Mouse (Mus musculus) liver, embryonic 15.5 days (tissue): ENCODE measurements around the gene Rasgef1b. TPM values are rescaled to one million over a fixed set of nuclear protein-coding genes. Genes with fewer than 3 reads are reported as not detected.
"Not testable (repeated sequence)": the region's sequence is repeated elsewhere in the genome, so short reads cannot be mapped to it uniquely, and the experiment has no call there.

Source experiments
- ATAC-seq: fragments of 200-750 bp; cut with Nextera tagmentation; 2 replicates; pipeline ENCODE4 v1.8.0; 2017; ENCODE audit warnings: moderate number of reproducible peaks, mild to moderate bottlenecking, moderate library complexity; ENCODE audit not compliant: insufficient read depth
- H3K27ac ChIP-seq: fragments of 300-500 bp; sonication (generic); replicated peaks from 2 replicates; pipeline ENCODE4 v1.5.1; 2015; ENCODE audit warnings: mild to moderate bottlenecking, inconsistent platforms
- H3K27me3 ChIP-seq: fragments of 300-500 bp; sonication (generic); 2 replicates; pipeline ENCODE4 v1.6.1; 2015; ENCODE audit warnings: mild to moderate bottlenecking, inconsistent platforms
- H3K36me3 ChIP-seq: fragments of 300-500 bp; sonication (generic); replicated peaks from 2 replicates; pipeline ENCODE4 v1.6.1; 2015; ENCODE audit warnings: moderate library complexity, mild to moderate bottlenecking, inconsistent platforms
- H3K4me1 ChIP-seq: fragments of 300-500 bp; sonication (generic); replicated peaks from 2 replicates; pipeline ENCODE4 v1.6.1; 2015; ENCODE audit warnings: inconsistent platforms
- H3K4me2 ChIP-seq: fragments of 300-500 bp; sonication (generic); 2 replicates; pipeline ENCODE4 v1.6.1; 2015; ENCODE audit warnings: moderate library complexity, mild to moderate bottlenecking, inconsistent platforms
- H3K4me3 ChIP-seq: fragments of 300-500 bp; sonication (generic); replicated peaks from 2 replicates; pipeline ENCODE4 v1.5.1; 2015; ENCODE audit warnings: mild to moderate bottlenecking, inconsistent platforms
- H3K9ac ChIP-seq: fragments of 300-500 bp; sonication (generic); 2 replicates; pipeline ENCODE4 v1.6.1; 2015; ENCODE audit warnings: moderate library complexity, mild to moderate bottlenecking, inconsistent platforms
- H3K9me3 ChIP-seq: fragments of 300-500 bp; sonication (generic); replicated peaks from 2 replicates; pipeline ENCODE4 v1.6.1; 2016; ENCODE audit warnings: inconsistent platforms
- WGBS: fragments of 180-500 bp; shearing (Covaris S2); methylation state at CpG from one replicate; pipeline ENCODE4 v1.1.7; 2015; ENCODE audit warnings: mixed read lengths; ENCODE audit not compliant: insufficient replicate concordance; 5-methylcytosine and 5-hydroxymethylcytosine counted together
- polyA plus RNA-seq: library from polyadenylated mRNA; unstranded; fragments of >200 nt; fragmentation: Nextera tagmentation; extraction: Ambion mirVana; gene quantifications from 2 replicates; pipeline ENCODE4 v1.2.1, GENCODE M21; 2015

Rasgef1b gene
- polyA plus RNA-seq, 1 experiment from 2014 or later, result 7.3 TPM

- no peak for ATAC-seq
- Histone ChIP-seq H3K27ac (no peak overlapping the region), H3K9ac (no peak overlapping the region), H3K36me3 (peaks cover 38% of the 10 kb centered on the region), H3K27me3 (no peaks in the 10 kb centered on the region), H3K9me3 (no peaks in the 10 kb centered on the region), H3K4me3 (no peak overlapping the region), H3K4me1 (no peaks in the 10 kb centered on the region), H3K4me2 (no peak overlapping the region)
- WGBS, result 69% methylated on average over 4 of the region's 4 CpGs
Observed at GRCm38 (mm10) chr5:99227361-99227760, 501.5 kb downstream of the Rasgef1b start.

GRCm38 (mm10) chr5:99224571-99225011 is 504.3 kb downstream of the Rasgef1b start:
- peaks cover 48% of the 10 kb centered on the region for H3K36me3 ChIP-seq
- no peaks in the 10 kb centered on the region for H3K4me1 ChIP-seq

GRCm38 (mm10) chr5:99223869-99224498 is 504.9 kb downstream of the Rasgef1b start:
- H3K27ac ChIP-seq, result no peak overlapping the region
- H3K9me3 ChIP-seq, result no peaks in the 10 kb centered on the region
- H3K4me2 ChIP-seq, result no peak overlapping the region
- WGBS, result 73% methylated on average over 15 of the region's 15 CpGs
- no peak for ATAC-seq
- peaks cover 44% of the 10 kb centered on the region for H3K36me3 ChIP-seq
- H3K9ac ChIP-seq, result no peak overlapping the region
- no peak overlapping the region for H3K4me3 ChIP-seq
- no peaks in the 10 kb centered on the region for H3K4me1 ChIP-seq
- no peaks in the 10 kb centered on the region for H3K27me3 ChIP-seq

More at GRCm38 (mm10) chr5:99224571-99225011, 504.3 kb downstream of the Rasgef1b start:
- H3K9me3 ChIP-seq, result no peaks in the 10 kb centered on the region
- 66% methylated on average over 5 of the region's 5 CpGs for WGBS
- no peak overlapping the region for H3K27ac ChIP-seq
- no peaks in the 10 kb centered on the region for H3K27me3 ChIP-seq
- no peak overlapping the region for H3K9ac ChIP-seq
- no peak overlapping the region for H3K4me3 ChIP-seq
- no peak for ATAC-seq
- H3K4me2 ChIP-seq, result no peak overlapping the region

- Histone ChIP-seq H3K4me3 (no peak overlapping the region), H3K9me3 (no peaks in the 10 kb centered on the region), H3K4me1 (no peaks in the 10 kb centered on the region), H3K4me2 (no peak overlapping the region), H3K9ac (no peak overlapping the region), H3K36me3 (peaks cover 40% of the 10 kb centered on the region), H3K27me3 (no peaks in the 10 kb centered on the region), H3K27ac (no peak overlapping the region)
- no peak for ATAC-seq
- 67% methylated on average over 5 of the region's 5 CpGs for WGBS
Observed at GRCm38 (mm10) chr5:99218385-99218784, 510.5 kb downstream of the Rasgef1b start.

GRCm38 (mm10) chr5:99216588-99217152 is 512.2 kb downstream of the Rasgef1b start:
- peak; percentile 22; the same call in 1 of the 2 replicates for ATAC-seq
- 90% methylated on average over 1 of the region's 1 CpGs for WGBS

GRCm38 (mm10) chr5:99215207-99216157 is 513.4 kb downstream of the Rasgef1b start:
- H3K9me3 ChIP-seq, result no peaks in the 10 kb centered on the region
- peaks cover 18% of the 10 kb centered on the region for H3K36me3 ChIP-seq
- ATAC-seq, result no peak
- no peak overlapping the region for H3K4me3 ChIP-seq
- no peaks in the 10 kb centered on the region for H3K27me3 ChIP-seq
- WGBS, result 54% methylated on average over 7 of the region's 7 CpGs
- H3K4me2 ChIP-seq, result no peak overlapping the region
- no peaks in the 10 kb centered on the region for H3K4me1 ChIP-seq
- H3K9ac ChIP-seq, result no peak overlapping the region
- no peak overlapping the region for H3K27ac ChIP-seq

More at GRCm38 (mm10) chr5:99216588-99217152, 512.2 kb downstream of the Rasgef1b start:
- H3K27me3 ChIP-seq, H3K4me2 ChIP-seq, H3K9ac ChIP-seq, H3K4me3 ChIP-seq, H3K9me3 ChIP-seq, H3K4me1 ChIP-seq, H3K27ac ChIP-seq: not testable (repeated sequence)
- H3K36me3 ChIP-seq, result peaks cover 30% of the 10 kb centered on the region

- Histone ChIP-seq H3K27me3 (no peaks in the 10 kb centered on the region), H3K36me3 (peaks cover 15% of the 10 kb centered on the region), H3K4me3 (no peak overlapping the region), H3K4me1 (no peaks in the 10 kb centered on the region), H3K9me3 (no peaks in the 10 kb centered on the region), H3K4me2 (no peak overlapping the region), H3K9ac (no peak overlapping the region), H3K27ac (no peak overlapping the region)
- 65% methylated on average over 6 of the region's 6 CpGs for WGBS
- no peak for ATAC-seq
Observed at GRCm38 (mm10) chr5:99214400-99214799, 514.5 kb downstream of the Rasgef1b start.

- Histone ChIP-seq H3K27me3 (no peaks in the 10 kb centered on the region), H3K4me3 (no peak overlapping the region), H3K9ac (no peak overlapping the region), H3K36me3 (peaks cover 13% of the 10 kb centered on the region), H3K9me3 (no peaks in the 10 kb centered on the region), H3K27ac (no peak overlapping the region), H3K4me2 (no peak overlapping the region), H3K4me1 (no peaks in the 10 kb centered on the region)
- no peak for ATAC-seq
- 71% methylated on average over 6 of the region's 6 CpGs for WGBS
Observed at GRCm38 (mm10) chr5:99213211-99213610, 515.7 kb downstream of the Rasgef1b start.

GRCm38 (mm10) chr5:99203475-99203874 is 525.4 kb downstream of the Rasgef1b start:
- H3K4me1 ChIP-seq, result no peaks in the 10 kb centered on the region
- no peak overlapping the region for H3K9ac ChIP-seq
- no peaks in the 10 kb centered on the region for H3K36me3 ChIP-seq
- WGBS, result 35% methylated on average over 2 of the region's 2 CpGs
- H3K4me2 ChIP-seq, result no peak overlapping the region
- no peak overlapping the region for H3K27ac ChIP-seq
- H3K4me3 ChIP-seq, result no peak overlapping the region
- H3K9me3 ChIP-seq, result no peaks in the 10 kb centered on the region
- peaks cover 8% of the 10 kb centered on the region; the same call in 1 of the 2 replicates for H3K27me3 ChIP-seq
- no peak for ATAC-seq

GRCm38 (mm10) chr5:99202074-99202837 is 526.6 kb downstream of the Rasgef1b start:
- Histone ChIP-seq H3K36me3 (no peaks in the 10 kb centered on the region), H3K9ac (no peak overlapping the region), H3K4me3 (no peak overlapping the region), H3K27me3 (peaks cover 8% of the 10 kb centered on the region; the same call in 1 of the 2 replicates), H3K4me1 (no peaks in the 10 kb centered on the region), H3K27ac (no peak overlapping the region), H3K4me2 (0 out of 2 replicates have a peak overlapping the region, but pooled peaks have one; percentile 27), H3K9me3 (no peaks in the 10 kb centered on the region)
- 53% methylated on average over 15 of the region's 15 CpGs for WGBS
- no peak for ATAC-seq
